Mouse (Mus musculus): Measurements from ENCODE around the gene Gas2l1.

DNA sequence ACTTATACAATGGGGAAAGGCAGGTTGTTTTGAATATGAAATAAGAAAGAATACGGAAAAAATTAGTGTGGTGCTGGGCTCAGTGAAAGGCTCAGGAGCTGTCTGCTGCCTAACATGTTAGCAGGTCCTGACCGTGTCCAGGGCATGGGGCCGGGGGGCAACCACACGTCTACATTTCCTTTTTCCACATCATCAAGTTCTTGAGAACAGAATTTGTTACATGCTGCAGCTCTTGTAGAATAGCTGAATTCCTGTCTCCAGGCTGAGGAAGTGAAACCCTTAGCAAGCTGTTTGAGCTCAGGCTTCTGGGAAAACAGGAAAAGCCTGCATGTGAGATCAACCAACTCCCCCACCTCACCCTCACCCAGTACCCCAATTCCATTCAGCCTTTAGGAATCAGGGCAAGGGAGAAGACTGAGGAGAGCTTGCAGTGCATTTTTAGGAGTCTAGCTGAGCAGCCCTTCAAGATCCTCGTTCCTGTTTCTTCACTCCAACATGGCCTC is 52.9 kb downstream of the Gas2l1 start:
- no peak for TF ChIP-seq GATA1 (IDR thresholded peaks at IDR 0.05; ENCODE audit: borderline replicate concordance, low read length)
- TF ChIP-seq FLI1 (IDR thresholded peaks at IDR 0.05; ENCODE audit: low read length): no peak

All from megakaryocyte, embryonic 14.5 days (primary cell).